Mouse (Mus musculus) G1E (cell line): ENCODE measurements at regions not wholly inside any gene's neighbourhood (a gene's known extent, or its start where the extent isn't known, plus 50 kb on each side); places are given as distances from the start of the nearest gene placed in this dataset.

ENCODE experiments used
- ATAC-seq: 2 replicates; pipeline ENCODE4 v1.8.0; 2016; ENCODE audit warnings: mild to moderate bottlenecking; ENCODE audit not compliant: insufficient number of reproducible peaks, poor library complexity, low FRiP score, severe bottlenecking; ENCODE audit errors: extremely low read depth
- DNase-seq: peaks from one replicate; pipeline ENCODE4 v3.0.0; 2012; ENCODE audit warnings: low spot score
- H3K27me3 ChIP-seq: 2 replicates; pipeline ENCODE4 v1.6.1; 2012; ENCODE audit warnings: mild to moderate bottlenecking, low read length, inconsistent platforms; ENCODE audit not compliant: insufficient read depth
- H3K36me3 ChIP-seq: replicated peaks from 2 replicates; pipeline ENCODE3; 2012; ENCODE audit warnings: mild to moderate bottlenecking, inconsistent platforms
- H3K4me1 ChIP-seq: 2 replicates; pipeline ENCODE4 v1.6.1; 2012; ENCODE audit warnings: low read depth, low read length, inconsistent platforms, mixed read lengths; ENCODE audit not compliant: insufficient read depth
- H3K4me3 ChIP-seq: 2 replicates; pipeline ENCODE4 v1.5.1; 2012; ENCODE audit warnings: low read depth, mild to moderate bottlenecking, inconsistent platforms, low read length, moderate library complexity, mixed read lengths
- H3K9me3 ChIP-seq: replicated peaks from 2 replicates; pipeline ENCODE4 v1.6.1; 2012; ENCODE audit warnings: inconsistent platforms
- CTCF ChIP-seq: IDR thresholded peaks from 2 replicates; pipeline ENCODE4 v1.5.1; 2012; ENCODE audit warnings: low read depth, low read length, inconsistent platforms, mixed read lengths
- GATA1 ChIP-seq: IDR thresholded peaks from 2 replicates; pipeline ENCODE4 v1.6.1; 2012; ENCODE audit warnings: borderline replicate concordance, low read length, inconsistent platforms, mixed read lengths
- GATA2 ChIP-seq: IDR thresholded peaks from 2 replicates; pipeline ENCODE4 v1.6.1; 2012; ENCODE audit warnings: low read depth, low read length, inconsistent platforms, borderline replicate concordance
- POLR2AphosphoS5 ChIP-seq: IDR thresholded peaks from 2 replicates; pipeline ENCODE4 v1.6.1; 2012; ENCODE audit warnings: low read depth, low read length, inconsistent platforms; ENCODE audit not compliant: insufficient replicate concordance
- TAL1 ChIP-seq: conservative IDR thresholded peaks from 2 replicates; pipeline ENCODE4 v1.6.1; 2012; ENCODE audit warnings: low read depth, low read length, inconsistent platforms, mixed read lengths

- Histone ChIP-seq H3K4me3 (no peak overlapping the region), H3K9me3 (no peaks in the 10 kb centered on the region), H3K4me1 (no peaks in the 10 kb centered on the region), H3K36me3 (no peaks in the 10 kb centered on the region), H3K27me3 (no peaks in the 10 kb centered on the region)
- DNase-seq (no peak), ATAC-seq (no peak)
- no peak for TF ChIP-seq CTCF
- no peak for TF ChIP-seq GATA1
- no peak for TF ChIP-seq POLR2AphosphoS5
- TF ChIP-seq GATA2 = no peak
- no peak for TF ChIP-seq TAL1
Observed at GRCm38 (mm10) chr4:94235650-94236206, 320.6 kb upstream of the Gm10306 start.

DNA sequence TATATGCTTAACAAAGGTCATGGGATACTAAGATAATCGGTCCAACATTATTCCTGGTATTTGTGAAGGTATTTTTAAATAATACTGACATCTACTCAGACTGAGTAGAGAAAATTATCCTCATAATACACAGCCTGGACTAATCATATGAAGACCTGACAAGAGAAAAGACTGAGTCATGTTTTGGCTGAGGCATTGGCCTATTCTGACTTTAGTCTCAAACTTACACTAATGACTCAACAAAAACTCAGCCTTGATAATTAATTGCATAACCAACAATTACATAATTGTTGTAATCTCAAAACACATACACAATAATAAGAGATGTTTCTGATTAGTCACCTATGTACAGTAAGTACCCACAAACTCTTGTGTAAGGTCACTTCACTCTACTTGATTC, 300.3 kb upstream of the Gm10306 start:
- Histone ChIP-seq H3K4me3 (no peak overlapping the region), H3K4me1 (no peaks in the 10 kb centered on the region), H3K9me3 (no peaks in the 10 kb centered on the region), H3K27me3 (no peaks in the 10 kb centered on the region), H3K36me3 (no peaks in the 10 kb centered on the region)
- TF ChIP-seq TAL1 = no peak
- no peak for TF ChIP-seq POLR2AphosphoS5
- DNase-seq = no peak
- no peak for ATAC-seq

- Histone ChIP-seq H3K9me3 (no peaks in the 10 kb centered on the region), H3K4me1 (no peaks in the 10 kb centered on the region), H3K36me3 (no peaks in the 10 kb centered on the region), H3K4me3 (no peak overlapping the region), H3K27me3 (no peaks in the 10 kb centered on the region)
- DNase-seq (no peak), ATAC-seq (no peak)
- no peak for TF ChIP-seq GATA1
- TF ChIP-seq TAL1 = no peak
- TF ChIP-seq POLR2AphosphoS5 = no peak
- no peak for TF ChIP-seq CTCF
- no peak for TF ChIP-seq GATA2
Observed at GRCm38 (mm10) chr4:94261136-94261535, 295.2 kb upstream of the Gm10306 start.

- DNase-seq = no peak
- Histone ChIP-seq H3K4me1 (no peaks in the 10 kb centered on the region), H3K9me3 (no peaks in the 10 kb centered on the region), H3K27me3 (no peaks in the 10 kb centered on the region), H3K4me3 (no peak overlapping the region), H3K36me3 (no peaks in the 10 kb centered on the region)
- no peak for ATAC-seq
- TF ChIP-seq TAL1 (no peak), GATA2 (no peak), GATA1 (no peak), POLR2AphosphoS5 (no peak)
Observed at GRCm38 (mm10) chr4:94281732-94282131, 274.6 kb upstream of the Gm10306 start.

- H3K36me3 ChIP-seq = no peaks in the 10 kb centered on the region
- no peak for TF ChIP-seq TAL1
- TF ChIP-seq GATA1 = no peak
- TF ChIP-seq POLR2AphosphoS5 = no peak
- TF ChIP-seq GATA2 = no peak
- no peak for TF ChIP-seq CTCF
- no peaks in the 10 kb centered on the region for H3K27me3 ChIP-seq
- no peaks in the 10 kb centered on the region for H3K4me1 ChIP-seq
- no peaks in the 10 kb centered on the region for H3K9me3 ChIP-seq
- H3K4me3 ChIP-seq = no peak overlapping the region
- no peak for ATAC-seq
- DNase-seq = no peak
Observed at GRCm38 (mm10) chr4:94292150-94292549, 264.2 kb upstream of the Gm10306 start.

GRCm38 (mm10) chr4:94317298-94317697, 239.0 kb upstream of the Gm10306 start:
- Histone ChIP-seq H3K9me3 (no peaks in the 10 kb centered on the region), H3K36me3 (no peaks in the 10 kb centered on the region), H3K4me1 (no peaks in the 10 kb centered on the region), H3K4me3 (no peak overlapping the region), H3K27me3 (no peaks in the 10 kb centered on the region; the same call in 1 of the 2 replicates)
- TF ChIP-seq CTCF (no peak), GATA2 (no peak), GATA1 (no peak), POLR2AphosphoS5 (no peak), TAL1 (no peak)
- DNase-seq (no peak), ATAC-seq (no peak)

DNA sequence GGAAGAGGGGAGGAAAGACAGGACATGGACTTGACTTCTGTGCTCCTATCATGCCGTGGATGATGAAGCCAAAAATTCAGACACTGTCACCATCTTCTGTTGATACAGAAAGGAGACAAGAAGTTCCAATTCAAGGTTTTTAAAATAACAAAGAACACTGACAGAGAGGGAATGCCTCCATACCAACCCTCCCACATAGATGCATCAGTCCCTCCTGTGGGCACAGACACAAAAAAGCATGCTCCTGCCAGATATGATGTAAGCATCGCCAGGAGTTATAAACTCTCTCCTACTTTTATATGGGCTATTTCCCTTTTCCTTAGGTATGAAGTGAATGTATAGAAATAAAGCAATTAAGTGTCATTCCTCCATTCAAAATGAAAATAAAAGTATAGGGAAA, 229.6 kb upstream of the Gm10306 start:
- no peak for DNase-seq
- Histone ChIP-seq H3K4me1 (no peaks in the 10 kb centered on the region), H3K9me3 (no peaks in the 10 kb centered on the region), H3K4me3 (no peak overlapping the region), H3K27me3 (no peaks in the 10 kb centered on the region; the same call in 1 of the 2 replicates), H3K36me3 (no peaks in the 10 kb centered on the region)
- TF ChIP-seq GATA2 = no peak
- no peak for TF ChIP-seq GATA1
- no peak for TF ChIP-seq CTCF
- TF ChIP-seq TAL1 = no peak
- TF ChIP-seq POLR2AphosphoS5 = no peak
- ATAC-seq = no peak
